Mouse (Mus musculus) CD8-positive naive resting alpha-beta T cell, adult 2 months (primary cell): ENCODE data around the gene 4933427D14Rik.

ENCODE experiments used
- DNase-seq, 2 experiments: peaks; one replicate each; pipeline ENCODE4 v3.0.0; 2022; ENCODE audit warnings: low read depth in 2 of 2, low spot score in 2 of 2

4933427D14Rik gene

GRCm38 (mm10) chr11:72110726-72111125, 96.5 kb downstream of the 4933427D14Rik start:
- no peak for DNase-seq

GRCm38 (mm10) chr11:72104223-72104622, 103.0 kb downstream of the 4933427D14Rik start:
- DNase-seq: no peak
